Mouse (Mus musculus) ovary, postnatal 10 days (tissue): Measurements from ENCODE around the gene Shisa9.

ENCODE experiments used
- DNase-seq: peaks from one replicate; pipeline ENCODE4 v3.0.0; 2022; ENCODE audit warnings: low spot score

Gene Shisa9

GRCm38 (mm10) chr16:12201216-12201615 is 217.3 kb downstream of the Shisa9 start:
- no peak for DNase-seq

GRCm38 (mm10) chr16:12202151-12202550 is 218.2 kb downstream of the Shisa9 start:
- DNase-seq: no peak

- no peak for DNase-seq
These were observed 219.1 kb downstream of the Shisa9 start for GRCm38 (mm10) chr16:12203055-12203454.

GRCm38 (mm10) chr16:12204423-12204822 is 220.5 kb downstream of the Shisa9 start:
- DNase-seq: no peak

GRCm38 (mm10) chr16:12206421-12206950 is 222.6 kb downstream of the Shisa9 start:
- no peak for DNase-seq

- DNase-seq: no peak
These were observed 223.0 kb downstream of the Shisa9 start for GRCm38 (mm10) chr16:12206951-12207350.

GRCm38 (mm10) chr16:12209355-12209754 is 225.4 kb downstream of the Shisa9 start:
- no peak for DNase-seq

- no peak for DNase-seq
These were observed 225.9 kb downstream of the Shisa9 start for GRCm38 (mm10) chr16:12209819-12210218.

- no peak for DNase-seq
These were observed 230.1 kb downstream of the Shisa9 start for GRCm38 (mm10) chr16:12214018-12214417.

GRCm38 (mm10) chr16:12217289-12218150 is 233.6 kb downstream of the Shisa9 start:
- DNase-seq: no peak

- no peak for DNase-seq
These were observed 234.2 kb downstream of the Shisa9 start for GRCm38 (mm10) chr16:12218151-12218532.

- DNase-seq: no peak
These were observed 235.9 kb downstream of the Shisa9 start for GRCm38 (mm10) chr16:12219821-12220220.

GRCm38 (mm10) chr16:12223537-12223936 is 239.6 kb downstream of the Shisa9 start:
- no peak for DNase-seq

- DNase-seq: no peak
These were observed 243.0 kb downstream of the Shisa9 start for GRCm38 (mm10) chr16:12226937-12227336.

- no peak for DNase-seq
These were observed 249.4 kb downstream of the Shisa9 start for GRCm38 (mm10) chr16:12233288-12233687.

- no peak for DNase-seq
These were observed 250.4 kb downstream of the Shisa9 start for GRCm38 (mm10) chr16:12234289-12234688.

GRCm38 (mm10) chr16:12238611-12239010 is 254.7 kb downstream of the Shisa9 start:
- DNase-seq: no peak

GRCm38 (mm10) chr16:12259361-12259760 is 275.4 kb downstream of the Shisa9 start:
- DNase-seq: no peak

GRCm38 (mm10) chr16:12265828-12266227 is 281.9 kb downstream of the Shisa9 start:
- no peak for DNase-seq

- DNase-seq: no peak
These were observed 316.6 kb downstream of the Shisa9 start for GRCm38 (mm10) chr16:12300523-12300922.

- no peak for DNase-seq
These were observed 319.5 kb downstream of the Shisa9 start for GRCm38 (mm10) chr16:12303420-12303819.

- DNase-seq: no peak
These were observed 323.5 kb downstream of the Shisa9 start for GRCm38 (mm10) chr16:12307318-12307965.

GRCm38 (mm10) chr16:12309826-12310225 is 325.9 kb downstream of the Shisa9 start:
- no peak for DNase-seq
